Mouse (Mus musculus): ENCODE data around the gene Inpp5d.

GRCm38 (mm10) chr1:87643016-87643415, 22.9 kb downstream of the Inpp5d start:
- TF ChIP-seq CTCF (IDR thresholded peaks at IDR 0.05; ENCODE audit: borderline replicate concordance, insufficient read depth, low read length) (no peak), POLR2A (IDR thresholded peaks at IDR 0.05; ENCODE audit: low read depth, low read length) (no peak)
